Mouse (Mus musculus) leukemia stem cell, adult 10-12 weeks (primary cell): ENCODE measurements around the gene Rabl6. TPM values are rescaled to one million over a fixed set of nuclear protein-coding genes. Genes with fewer than 3 reads are reported as not detected.

ENCODE experiments used
- polyA plus RNA-seq: library from polyadenylated mRNA; stranded (reverse); fragments of >175 nt; gene quantifications from 2 replicates; pipeline ENCODE4 v1.2.3, GENCODE M21; 2012; ENCODE audit warnings: low replicate concordance

The Rabl6 gene
- 67.9 and 125 TPM in 2 replicates for polyA plus RNA-seq

GRCm38 (mm10) chr2:25607761-25608622, at the start of gene Rabl6:
Gene Rabl6, minus strand, starts transcription at chr2:25608521.

GRCm38 (mm10) chr2:25657652-25658051, 49.3 kb upstream of the Rabl6 start, which contains the start of gene Lcn5:
Gene Lcn5, plus strand, starts transcription at chr2:25657952.

DNA sequence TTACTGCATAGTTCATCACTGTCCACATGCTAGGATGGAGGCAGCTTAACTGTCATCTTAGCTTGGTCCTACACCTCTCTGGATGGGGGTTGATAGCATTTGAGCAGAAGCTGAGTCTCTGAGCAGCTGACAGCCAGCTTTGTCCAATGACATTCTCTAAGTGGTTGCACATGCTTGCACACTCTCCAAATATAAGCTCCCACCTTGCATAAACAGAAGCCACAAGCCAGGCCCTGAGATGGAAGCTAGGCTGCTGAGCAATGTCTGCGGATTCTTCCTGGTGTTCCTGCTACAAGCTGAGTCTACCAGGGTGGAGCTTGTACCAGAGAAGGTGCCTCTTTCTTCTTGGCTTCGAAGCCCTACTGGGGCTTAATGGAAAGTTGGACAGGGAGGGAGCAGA, 44.6 kb upstream of the Rabl6 start, which contains the start of gene Lcn8:
Gene Lcn8 (plus strand): TSS at position 219 of the 400 bp plus-strand sequence.

DNA sequence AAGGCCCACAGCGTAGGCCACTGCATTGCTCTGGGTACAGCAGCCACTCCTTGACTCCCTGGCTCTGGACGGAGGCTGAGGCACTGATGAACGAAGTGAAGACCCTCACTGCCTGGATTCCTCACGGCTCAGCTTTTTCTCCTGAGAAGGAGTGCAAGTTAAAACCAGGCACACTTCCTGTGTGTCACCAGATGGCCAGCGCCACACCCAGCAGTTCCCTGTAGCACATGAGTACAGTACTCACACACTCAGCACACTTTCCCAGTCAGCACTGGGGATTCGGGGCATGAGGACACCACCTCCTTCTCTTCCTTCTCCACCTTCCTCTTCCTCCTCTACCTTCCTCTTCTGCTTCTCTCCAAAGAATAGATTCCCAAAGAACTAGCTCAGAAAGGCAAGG, 19.5 kb upstream of the Rabl6 start, which contains the start of gene Fcna:
Gene Fcna (minus strand): TSS at position 220 of the 400 bp plus-strand sequence.

GRCm38 (mm10) chr2:25621229-25622200, 13.2 kb upstream of the Rabl6 start, which contains the start of gene Tmem141:
Gene Tmem141, minus strand, starts transcription at chr2:25622005.

DNA sequence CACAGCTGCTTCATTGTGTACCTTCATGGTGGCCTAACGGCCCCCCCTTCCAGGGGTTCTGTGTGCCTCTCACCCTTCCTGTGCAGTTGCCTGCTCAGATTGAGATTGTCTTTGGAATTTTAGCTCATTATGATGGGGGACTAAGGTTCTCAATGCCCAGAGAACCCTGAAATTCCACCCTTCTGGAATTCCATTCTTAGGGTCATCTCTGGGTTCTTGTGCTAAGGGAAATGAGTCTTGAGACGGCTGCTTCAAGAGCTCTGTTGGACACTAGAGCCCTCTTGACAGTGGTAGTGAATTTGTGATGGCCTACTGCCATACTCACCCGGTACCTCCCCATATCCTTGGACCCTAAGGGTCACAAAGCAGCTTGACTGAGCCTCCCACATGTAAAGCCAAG, 9.3 kb upstream of the Rabl6 start, which contains the start of gene Ccdc183:
Gene Ccdc183 (minus strand): TSS at position 101 of the 400 bp plus-strand sequence.

GRCm38 (mm10) chr2:25581294-25581864, 26.9 kb downstream of the Rabl6 start, which contains the start of gene Ajm1:
Gene Ajm1, minus strand, starts transcription at chr2:25581757.

DNA sequence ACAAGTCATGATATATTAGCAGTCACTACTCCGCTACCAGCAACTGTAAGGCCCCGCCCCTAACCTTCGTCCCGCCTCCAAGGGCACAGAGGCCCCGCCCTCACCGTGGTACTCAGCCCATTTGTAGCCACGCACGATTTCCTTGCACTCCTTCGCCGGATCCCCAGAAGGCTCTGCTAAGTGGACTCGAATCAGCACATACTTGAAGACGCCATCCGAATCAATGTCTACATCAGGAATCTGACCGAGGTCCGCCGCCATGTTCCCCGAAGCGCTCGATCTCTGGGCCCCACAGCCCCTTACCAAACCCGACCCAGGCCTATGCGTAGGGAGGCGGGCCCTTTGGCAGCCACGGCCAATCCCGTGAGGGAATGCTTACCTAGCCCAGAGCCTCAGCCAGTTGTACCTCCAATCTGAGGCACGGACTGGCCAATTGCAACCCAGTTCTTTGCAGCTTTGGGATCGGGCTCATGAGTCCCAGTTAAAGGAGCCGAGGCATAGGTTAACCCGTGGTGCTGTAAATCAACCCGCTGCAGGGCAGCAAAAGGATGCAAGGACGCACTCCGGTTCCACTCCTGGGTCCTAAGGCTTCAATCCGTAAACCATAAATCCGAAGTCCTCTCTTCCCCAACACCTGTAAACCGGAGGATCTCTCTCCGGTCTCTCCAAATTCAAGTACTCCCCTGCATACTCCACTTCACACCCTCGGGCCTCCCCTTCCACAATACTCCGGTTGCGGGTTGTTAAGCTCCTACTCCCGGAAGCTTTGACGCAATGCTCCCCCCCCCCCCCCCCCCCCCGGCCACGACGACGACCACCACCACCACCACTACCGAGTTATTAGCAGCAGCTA, 33.5 kb downstream of the Rabl6 start, which contains the start of the genes Mamdc4 and Phpt1:
Gene Mamdc4 (minus strand): TSS at position 267 of the 853 bp plus-strand sequence.
Gene Phpt1 (minus strand): TSS at position 646 of the 853 bp plus-strand sequence.

GRCm38 (mm10) chr2:25557221-25557963, 50.9 kb downstream of the Rabl6 start, which contains the start of gene Edf1:
Gene Edf1, plus strand, starts transcription at chr2:25557847.

DNA sequence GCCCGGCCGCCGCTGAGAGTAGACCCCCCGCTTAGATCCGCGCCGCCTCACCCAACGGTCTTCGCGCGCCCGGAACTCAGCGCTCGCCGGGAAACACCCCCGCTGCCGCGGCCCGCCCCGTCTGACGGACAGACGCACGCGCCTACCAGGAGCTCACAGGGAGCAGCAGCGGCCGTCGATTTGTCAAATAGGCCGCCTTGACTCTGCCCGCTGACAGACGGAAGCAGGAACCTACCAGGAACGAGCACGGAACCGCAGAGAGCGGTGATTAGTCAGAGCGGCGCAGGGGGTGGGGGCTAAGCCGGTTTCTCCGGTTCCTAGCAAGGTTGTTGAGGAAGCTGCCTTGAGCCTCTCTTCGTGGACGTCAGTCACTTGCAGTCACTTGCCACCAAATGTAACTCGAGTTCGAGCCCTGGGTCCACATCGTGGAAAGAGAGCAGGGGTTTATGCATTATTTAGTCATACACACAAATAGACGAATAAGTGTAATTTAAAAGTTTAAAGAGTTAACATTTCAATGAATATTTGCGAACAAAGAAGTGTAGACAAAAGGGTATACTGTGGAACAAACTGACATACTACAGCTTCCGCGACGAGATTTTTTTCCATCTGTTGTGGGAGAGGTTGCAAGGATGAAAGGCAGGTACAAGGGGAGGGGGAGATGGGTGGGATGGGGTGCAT, 61.4 kb downstream of the Rabl6 start, which contains the start of gene Traf2:
Gene Traf2 (minus strand): TSS at position 130 of the 681 bp plus-strand sequence.

Other genes starting within 250 kb of the Rabl6 start
- gene Uap1l1, start 242.8 kb downstream of the Rabl6 start, polyA plus RNA-seq, result 5.6 and 9.7 TPM in 2 replicates
- gene Sapcd2, start 236.2 kb downstream of the Rabl6 start, polyA plus RNA-seq, result 82.8 and 125 TPM in 2 replicates
- gene Entpd2, start 212.6 kb downstream of the Rabl6 start, polyA plus RNA-seq, result 0.67 TPM in 1 of 2 replicates, not detected in the other
- 8.1 and 13.5 TPM in 2 replicates for gene Npdc1, start 209.2 kb downstream of the Rabl6 start, polyA plus RNA-seq
- gene Fut7, start 185.3 kb downstream of the Rabl6 start, polyA plus RNA-seq, result 2.3 TPM in 1 of 2 replicates, not detected in the other
- gene Abca2, start 179.8 kb downstream of the Rabl6 start, polyA plus RNA-seq, result 8.3 and 12.8 TPM in 2 replicates
- not detected in 2 replicates for gene Clic3, start 151.7 kb downstream of the Rabl6 start, polyA plus RNA-seq
- gene Paxx, start 147.4 kb downstream of the Rabl6 start, polyA plus RNA-seq, result 30.3 and 31.6 TPM in 2 replicates
- gene Ptgds, start 138.5 kb downstream of the Rabl6 start, polyA plus RNA-seq, result not detected in 2 replicates
- not detected in 2 replicates for gene Lcn12, start 114.6 kb downstream of the Rabl6 start, polyA plus RNA-seq
- 15.5 and 54.4 TPM in 2 replicates for gene Fbxw5, start 107.8 kb downstream of the Rabl6 start, polyA plus RNA-seq
- not detected in 2 replicates for gene C8g, start 106.8 kb downstream of the Rabl6 start, polyA plus RNA-seq
- 3.7 and 9.7 TPM in 2 replicates for gene Traf2, start 61.6 kb downstream of the Rabl6 start, polyA plus RNA-seq
- 336 and 839 TPM in 2 replicates for gene Edf1, start 50.7 kb downstream of the Rabl6 start, polyA plus RNA-seq
- 0.48 and 1.4 TPM in 2 replicates for gene Mamdc4, start 33.7 kb downstream of the Rabl6 start, polyA plus RNA-seq
- gene Phpt1, start 33.3 kb downstream of the Rabl6 start, polyA plus RNA-seq, result 1.0 and 2.6 TPM in 2 replicates
- gene Ajm1, start 26.8 kb downstream of the Rabl6 start, polyA plus RNA-seq, result 3.0 and 3.9 TPM in 2 replicates
- not detected in 2 replicates for gene Ccdc183, start 9.2 kb upstream of the Rabl6 start, polyA plus RNA-seq
- 1.6 and 4.4 TPM in 2 replicates for gene Tmem141, start 13.5 kb upstream of the Rabl6 start, polyA plus RNA-seq
- gene Fcna, start 19.5 kb upstream of the Rabl6 start, polyA plus RNA-seq, result 41.7 and 86.1 TPM in 2 replicates
- not detected in 2 replicates for gene Lcn8, start 44.6 kb upstream of the Rabl6 start, polyA plus RNA-seq
- gene Lcn5, start 49.4 kb upstream of the Rabl6 start, polyA plus RNA-seq, result not detected in 2 replicates
- gene Lcn6, start 68.3 kb upstream of the Rabl6 start, polyA plus RNA-seq, result not detected in 2 replicates
- not detected in 2 replicates for gene Lcn10, start 74.2 kb upstream of the Rabl6 start, polyA plus RNA-seq
- gene Obp2a, start 91.5 kb upstream of the Rabl6 start, polyA plus RNA-seq, result not detected in 2 replicates
- 22.3 and 63.5 TPM in 2 replicates for gene Bmyc, start 98.2 kb upstream of the Rabl6 start, polyA plus RNA-seq
- not detected in 2 replicates for gene Obp2b, start 128.5 kb upstream of the Rabl6 start, polyA plus RNA-seq
- not detected in 2 replicates for gene Lcn3, start 157.0 kb upstream of the Rabl6 start, polyA plus RNA-seq
- gene Lcn11, start 168.5 kb upstream of the Rabl6 start, polyA plus RNA-seq, result not detected in 2 replicates
- not detected in 2 replicates for gene Gm13539, start 173.7 kb upstream of the Rabl6 start, polyA plus RNA-seq
- not detected in 2 replicates for gene Glt6d1, start 207.3 kb upstream of the Rabl6 start, polyA plus RNA-seq
- gene Lcn9, start 214.6 kb upstream of the Rabl6 start, polyA plus RNA-seq, result not detected in 2 replicates
- not detected in 2 replicates for gene Sohlh1, start 238.7 kb upstream of the Rabl6 start, polyA plus RNA-seq